9 mouse cellular contexts compared by ENCODE assay signal in genomic region chr11:85487501-85487900, GRCm38 (mm10).
"Had no signal": no experiment of that assay in that cellular context is flagged by ENCODE, and none has a peak within 500 bp of the region (broad histone marks: within the 10 kb centered on the region; RNA-seq: fewer than 3 reads in every experiment).

No protein-coding gene starts in this region.

- H3K27me3 ChIP-seq: limb, embryonic 15.5 days; liver, embryonic 12.5 days; neural tube, embryonic 12.5 days had no signal

- H3K27ac ChIP-seq: limb, embryonic 15.5 days; liver, embryonic 12.5 days; midbrain, embryonic 13.5 days; neural tube, embryonic 12.5 days had no signal

- H3K4me2 ChIP-seq: limb, embryonic 15.5 days; liver, embryonic 12.5 days; midbrain, embryonic 13.5 days; neural tube, embryonic 12.5 days had no signal

- H3K9ac ChIP-seq: limb, embryonic 15.5 days; liver, embryonic 12.5 days; midbrain, embryonic 13.5 days; neural tube, embryonic 12.5 days had no signal

- DNase-seq: left cerebral cortex, postnatal 4 days; right cerebral cortex, adult 18-20 months; right cerebral cortex, postnatal 25 days; thymus, postnatal 36 days had no signal

- H3K36me3 ChIP-seq: limb, embryonic 15.5 days; liver, embryonic 12.5 days; midbrain, embryonic 13.5 days; neural tube, embryonic 12.5 days had no signal

- ATAC-seq: intestine, embryonic 16.5 days; liver, embryonic 12.5 days; midbrain, embryonic 13.5 days had no signal

- H3K9me3 ChIP-seq: limb, embryonic 15.5 days; liver, embryonic 12.5 days; midbrain, embryonic 13.5 days; neural tube, embryonic 12.5 days had no signal

- H3K4me3 ChIP-seq: limb, embryonic 15.5 days; liver, embryonic 12.5 days; midbrain, embryonic 13.5 days; neural tube, embryonic 12.5 days had no signal
